Mouse (Mus musculus) embryonic facial prominence, embryonic 11.5 days (tissue): ENCODE results near the gene Rrp1. TPM values are rescaled to one million over a fixed set of nuclear protein-coding genes. Genes with fewer than 3 reads are reported as not detected.
A peak's percentile ranks its signal among the peaks of the same experiment; 100 is the strongest.

ENCODE experiments used
- ATAC-seq: fragments of 200-750 bp; cut with Nextera tagmentation; replicated peaks from 2 replicates; pipeline ENCODE4 v1.8.0; 2017; ENCODE audit warnings: low read depth; ENCODE audit not compliant: insufficient number of reproducible peaks, low FRiP score, low TSS enrichment
- DNase-seq: peaks from one replicate; pipeline ENCODE4 v3.0.0-alpha.2; 2015; ENCODE audit warnings: low spot score
- H3K27ac ChIP-seq: fragments of 300-500 bp; sonication (generic); replicated peaks from 2 replicates; pipeline ENCODE4 v1.5.1; 2014; ENCODE audit warnings: mild to moderate bottlenecking, low read depth, low read length, control low read depth
- H3K27me3 ChIP-seq: fragments of 300-500 bp; sonication (generic); 2 replicates; pipeline ENCODE4 v1.6.1; 2014; ENCODE audit warnings: mild to moderate bottlenecking, low read length, moderate library complexity, mixed read lengths; ENCODE audit not compliant: control insufficient read depth, insufficient read depth
- H3K36me3 ChIP-seq: fragments of 300-500 bp; sonication (generic); replicated peaks from 2 replicates; pipeline ENCODE4 v1.6.1; 2014; ENCODE audit warnings: low read depth, mild to moderate bottlenecking, low read length, moderate library complexity, mixed read lengths; ENCODE audit not compliant: control insufficient read depth, insufficient read depth
- H3K4me1 ChIP-seq: fragments of 300-500 bp; sonication (generic); 2 replicates; pipeline ENCODE4 v1.6.1; 2014; ENCODE audit warnings: low read length, mixed read lengths; ENCODE audit not compliant: control insufficient read depth, insufficient read depth
- H3K4me2 ChIP-seq: fragments of 300-500 bp; sonication (generic); 2 replicates; pipeline ENCODE4 v1.6.1; 2014; ENCODE audit warnings: low read depth, mild to moderate bottlenecking, control low read depth, low read length, moderate library complexity
- H3K4me3 ChIP-seq: fragments of 300-500 bp; sonication (generic); 2 replicates; pipeline ENCODE4 v1.5.1; 2014; ENCODE audit warnings: low read depth, low read length, control low read depth
- H3K9ac ChIP-seq: fragments of 300-500 bp; sonication (generic); replicated peaks from 2 replicates; pipeline ENCODE4 v1.6.1; 2014; ENCODE audit warnings: mild to moderate bottlenecking, control low read depth, low read length
- H3K9me3 ChIP-seq: fragments of 300-500 bp; sonication (generic); replicated peaks from 2 replicates; pipeline ENCODE4 v1.6.1; 2016; ENCODE audit warnings: mild to moderate bottlenecking, low read length, inconsistent platforms, mixed read lengths; ENCODE audit not compliant: control insufficient read depth
- WGBS: fragments of 180-500 bp; shearing (Covaris S2); extraction: QIAGEN DNeasy Blood & Tissue Kit; methylation state at CpG from one replicate; pipeline ENCODE4 v1.1.7; 2014; 5-methylcytosine and 5-hydroxymethylcytosine counted together
- polyA plus RNA-seq: library from polyadenylated mRNA; unstranded; fragments of >200 nt; fragmentation: Nextera tagmentation; extraction: Ambion mirVana; gene quantifications from 2 replicates; pipeline ENCODE4 v1.2.1, GENCODE M21; 2014

The Rrp1 gene
- polyA plus RNA-seq, 1 experiment from 2014 or later = 225 TPM

GRCm38 (mm10) chr10:78438094-78438493, 25.3 kb upstream of the Rrp1 start:
- no peaks in the 10 kb centered on the region for H3K4me1 ChIP-seq
- H3K9me3 ChIP-seq = no peaks in the 10 kb centered on the region
- no peaks in the 10 kb centered on the region; the same call in 1 of the 2 replicates for H3K36me3 ChIP-seq
- no peak overlapping the region for H3K4me3 ChIP-seq
- peak; percentile 71 for DNase-seq
- no peak overlapping the region for H3K27ac ChIP-seq
- 10% methylated on average over 5 of the region's 5 CpGs for WGBS
- ATAC-seq = 0 out of 2 replicates have a peak, but pooled peaks have one; percentile 22
- H3K4me2 ChIP-seq = no peak overlapping the region
- no peak overlapping the region for H3K9ac ChIP-seq
- H3K27me3 ChIP-seq = no peaks in the 10 kb centered on the region

- no peak for ATAC-seq
- H3K9ac ChIP-seq = no peak overlapping the region
- H3K4me2 ChIP-seq = no peak overlapping the region
- H3K4me1 ChIP-seq = no peaks in the 10 kb centered on the region
- H3K27me3 ChIP-seq = no peaks in the 10 kb centered on the region
- H3K9me3 ChIP-seq = no peaks in the 10 kb centered on the region
- DNase-seq = no peak
- H3K36me3 ChIP-seq = no peaks in the 10 kb centered on the region; the same call in 1 of the 2 replicates
- WGBS = 63% methylated on average over 3 of the region's 3 CpGs
- no peak overlapping the region for H3K27ac ChIP-seq
- H3K4me3 ChIP-seq = no peak overlapping the region
Measured at GRCm38 (mm10) chr10:78432853-78433252, 20.0 kb upstream of the Rrp1 start.

GRCm38 (mm10) chr10:78429776-78430175, 16.9 kb upstream of the Rrp1 start:
- Histone ChIP-seq H3K27me3 (no peaks in the 10 kb centered on the region), H3K4me2 (no peak overlapping the region), H3K36me3 (no peaks in the 10 kb centered on the region; the same call in 1 of the 2 replicates), H3K4me3 (no peak overlapping the region), H3K9ac (no peak overlapping the region), H3K27ac (no peak overlapping the region), H3K9me3 (no peaks in the 10 kb centered on the region), H3K4me1 (no peaks in the 10 kb centered on the region)
- ATAC-seq = no peak
- WGBS = 90% methylated on average over 2 of the region's 2 CpGs
- no peak for DNase-seq

GRCm38 (mm10) chr10:78429180-78429579, 16.3 kb upstream of the Rrp1 start:
- H3K9me3 ChIP-seq = no peaks in the 10 kb centered on the region
- no peak overlapping the region for H3K9ac ChIP-seq
- ATAC-seq = no peak
- no peak overlapping the region for H3K4me2 ChIP-seq
- 90% methylated on average over 5 of the region's 5 CpGs for WGBS
- no peak overlapping the region for H3K27ac ChIP-seq
- H3K4me3 ChIP-seq = no peak overlapping the region
- H3K27me3 ChIP-seq = no peaks in the 10 kb centered on the region
- no peak for DNase-seq
- H3K4me1 ChIP-seq = no peaks in the 10 kb centered on the region
- no peaks in the 10 kb centered on the region; the same call in 1 of the 2 replicates for H3K36me3 ChIP-seq

- H3K9ac ChIP-seq = no peak overlapping the region
- DNase-seq (no peak), ATAC-seq (no peak)
- H3K27ac ChIP-seq = no peak overlapping the region
- no peaks in the 10 kb centered on the region; the same call in 1 of the 2 replicates for H3K36me3 ChIP-seq
- no peak overlapping the region for H3K4me2 ChIP-seq
- H3K4me3 ChIP-seq = no peak overlapping the region
- no peaks in the 10 kb centered on the region for H3K9me3 ChIP-seq
- H3K4me1 ChIP-seq = no peaks in the 10 kb centered on the region
- WGBS = 92% methylated on average over 11 of the region's 11 CpGs
- H3K27me3 ChIP-seq = no peaks in the 10 kb centered on the region
Measured at GRCm38 (mm10) chr10:78428070-78428469, 15.2 kb upstream of the Rrp1 start.

- Histone ChIP-seq H3K4me3 (peak overlapping the region; percentile 85), H3K4me1 (no peaks in the 10 kb centered on the region), H3K9ac (peak overlapping the region; percentile 86), H3K4me2 (peak overlapping the region; percentile 77), H3K27ac (no peak overlapping the region), H3K36me3 (no peaks in the 10 kb centered on the region; the same call in 1 of the 2 replicates), H3K9me3 (no peaks in the 10 kb centered on the region), H3K27me3 (no peaks in the 10 kb centered on the region)
- ATAC-seq = peak; percentile 10; the same call in 1 of the 2 replicates
- 44% methylated on average over 6 of the region's 6 CpGs for WGBS
- DNase-seq = peak; percentile 35
Measured at GRCm38 (mm10) chr10:78426117-78426735, 13.4 kb upstream of the Rrp1 start.

- H3K4me1 ChIP-seq = no peaks in the 10 kb centered on the region
- peak within 1 kb of the TSS; percentile 85 for H3K4me3 ChIP-seq
- WGBS = under 1% methylated on average over 40 of the region's 40 CpGs
Measured at GRCm38 (mm10) chr10:78425181-78426041, 12.6 kb upstream of the Rrp1 start, which contains the start of gene Cstb. Cstb (plus strand) TSS chr10:78425669.

GRCm38 (mm10) chr10:78422614-78423013, 9.8 kb upstream of the Rrp1 start:
- Histone ChIP-seq H3K4me1 (no peaks in the 10 kb centered on the region), H3K4me2 (no peak overlapping the region), H3K36me3 (no peaks in the 10 kb centered on the region), H3K27me3 (no peaks in the 10 kb centered on the region), H3K9ac (no peak overlapping the region), H3K27ac (no peak overlapping the region), H3K4me3 (no peak overlapping the region), H3K9me3 (no peaks in the 10 kb centered on the region)
- DNase-seq = no peak
- WGBS = 91% methylated on average over 3 of the region's 3 CpGs
- ATAC-seq = no peak

More at GRCm38 (mm10) chr10:78425181-78426041, 12.6 kb upstream of the Rrp1 start, which contains the start of gene Cstb:
- peak; percentile 86 for DNase-seq
- H3K27ac ChIP-seq = 0 out of 2 replicates have a peak within 1 kb of the TSS, but pooled peaks have one; percentile 44
- H3K27me3 ChIP-seq = no peaks in the 10 kb centered on the region
- no peaks in the 10 kb centered on the region for H3K9me3 ChIP-seq
- H3K9ac ChIP-seq = peak within 1 kb of the TSS; percentile 86
- peak within 1 kb of the TSS; percentile 77 for H3K4me2 ChIP-seq
- no peaks in the 10 kb centered on the region; the same call in 1 of the 2 replicates for H3K36me3 ChIP-seq
- ATAC-seq = peak; percentile 88
